Mouse (Mus musculus) CH12.LX (cell line): ENCODE results near the gene Sac3d1.

ENCODE experiments used
- BHLHE40 ChIP-seq: IDR thresholded peaks from 2 replicates; pipeline ENCODE4 v1.6.1; 2011; ENCODE audit warnings: mild to moderate bottlenecking, low read depth, low read length, improper control_type of control experiment
- CHD2 ChIP-seq: IDR thresholded peaks from 2 replicates; pipeline ENCODE4 v1.6.1; 2011; ENCODE audit warnings: low read length, improper control_type of control experiment
- CTCF ChIP-seq, 2 experiments: IDR thresholded peaks in 1 of 2; conservative IDR thresholded peaks in 1 of 2; 2 replicates each; pipeline ENCODE4 v1.5.1; 2011 to 2012; ENCODE audit warnings: low read depth in 2 of 2, low read length in 2 of 2, improper control_type of control experiment in 1 of 2, inconsistent platforms in 1 of 2, mild to moderate bottlenecking in 1 of 2, moderate library complexity in 1 of 2
- EP300 ChIP-seq: IDR thresholded peaks from 2 replicates; pipeline ENCODE4 v1.6.1; 2011; ENCODE audit warnings: low read length, improper control_type of control experiment
- JUND ChIP-seq: conservative IDR thresholded peaks from 2 replicates; pipeline ENCODE4 v1.6.1; 2011; ENCODE audit warnings: low read depth, low read length, improper control_type of control experiment
- MAFK ChIP-seq: IDR thresholded peaks from 2 replicates; pipeline ENCODE4 v1.6.1; 2011; ENCODE audit warnings: low read length, improper control_type of control experiment; ENCODE audit not compliant: insufficient replicate concordance
- MAX ChIP-seq: IDR thresholded peaks from 2 replicates; pipeline ENCODE4 v1.6.1; 2011; ENCODE audit warnings: low read length, improper control_type of control experiment
- NRF1 ChIP-seq: IDR thresholded peaks from 2 replicates; pipeline ENCODE4 v1.6.1; 2014; ENCODE audit warnings: low read depth, mild to moderate bottlenecking, inconsistent platforms, low read length, improper control_type of control experiment, moderate library complexity
- POLR2A ChIP-seq: IDR thresholded peaks from 2 replicates; pipeline ENCODE4 v1.6.1; 2011; ENCODE audit warnings: low read depth, mild to moderate bottlenecking, improper control_type of control experiment, low read length
- TCF12 ChIP-seq: IDR thresholded peaks from 2 replicates; pipeline ENCODE4 v1.6.1; 2014; ENCODE audit warnings: low read depth, mild to moderate bottlenecking, inconsistent platforms, low read length, improper control_type of control experiment
- USF1 ChIP-seq: IDR thresholded peaks from 2 replicates; pipeline ENCODE4 v1.6.1; 2014; ENCODE audit warnings: low read depth, mild to moderate bottlenecking, inconsistent platforms, low read length, improper control_type of control experiment
- ZKSCAN1 ChIP-seq: IDR thresholded peaks from 2 replicates; pipeline ENCODE4 v1.6.1; 2012; ENCODE audit warnings: low read depth, inconsistent platforms, low read length, improper control_type of control experiment, borderline replicate concordance
- ZMIZ1 ChIP-seq: IDR thresholded peaks from 2 replicates; pipeline ENCODE4 v1.6.1; 2012; ENCODE audit warnings: low read depth, mild to moderate bottlenecking, inconsistent platforms, low read length, improper control_type of control experiment

- no peak for TF ChIP-seq MAX
- no peak for TF ChIP-seq CTCF (conservative IDR thresholded peaks at IDR 0.05 in 1 of 2, IDR thresholded peaks at IDR 0.05 in 1 of 2; ENCODE audit: low read depth in 2 of 2, low read length in 2 of 2)
- TF ChIP-seq BHLHE40: no peak
- TF ChIP-seq MAFK: no peak
- no peak for TF ChIP-seq POLR2A
- TF ChIP-seq ZKSCAN1: no peak
- no peak for TF ChIP-seq USF1
- no peak for TF ChIP-seq CHD2
- TF ChIP-seq EP300: no peak
- TF ChIP-seq ZMIZ1: no peak
- TF ChIP-seq NRF1: no peak
- TF ChIP-seq JUND: no peak
- no peak for TF ChIP-seq TCF12
Measured at GRCm38 (mm10) chr19:6082156-6082555, 36.3 kb downstream of the Sac3d1 start, which contains the start of gene Gm28374.
